Mouse (Mus musculus): ENCODE measurements around the gene Pom121.

Pom121 gene

GRCm38 (mm10) chr5:135394004-135394823 is at the start of gene Pom121:
Pom121 (minus strand) TSS chr5:135394546.
- in situ Hi-C loops (cut with MboI; ENCODE audit: low pct_unique_long_range_greater_than_20kb in 1 of 2, low sequenced_read_pairs in 2 of 2, unreplicated experiment in 1 of 2): no loop called here

DNA sequence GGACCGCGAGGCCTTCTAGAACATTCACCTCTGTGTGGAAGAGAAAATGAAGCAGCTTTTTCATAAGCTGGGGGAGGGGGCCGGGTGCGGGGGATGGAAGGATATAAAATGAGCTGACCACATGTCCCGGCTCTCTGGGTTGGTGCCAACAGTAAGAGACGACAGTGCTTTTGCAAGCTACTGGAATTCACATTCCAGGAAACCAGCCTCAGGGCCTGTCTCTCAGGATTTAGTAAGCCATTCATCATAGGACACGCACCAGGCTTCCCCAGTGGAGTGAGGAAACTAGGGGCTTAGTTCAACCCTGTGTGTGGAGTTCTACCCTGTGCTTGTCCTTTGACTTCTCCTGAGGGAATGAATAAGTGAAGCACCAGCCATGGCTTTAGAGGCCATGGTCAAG is 48.1 kb upstream of the Pom121 start:
- in situ Hi-C loops (cut with MboI; ENCODE audit: low pct_unique_long_range_greater_than_20kb in 1 of 2, low sequenced_read_pairs in 2 of 2, unreplicated experiment in 1 of 2): no loop called here

DNA sequence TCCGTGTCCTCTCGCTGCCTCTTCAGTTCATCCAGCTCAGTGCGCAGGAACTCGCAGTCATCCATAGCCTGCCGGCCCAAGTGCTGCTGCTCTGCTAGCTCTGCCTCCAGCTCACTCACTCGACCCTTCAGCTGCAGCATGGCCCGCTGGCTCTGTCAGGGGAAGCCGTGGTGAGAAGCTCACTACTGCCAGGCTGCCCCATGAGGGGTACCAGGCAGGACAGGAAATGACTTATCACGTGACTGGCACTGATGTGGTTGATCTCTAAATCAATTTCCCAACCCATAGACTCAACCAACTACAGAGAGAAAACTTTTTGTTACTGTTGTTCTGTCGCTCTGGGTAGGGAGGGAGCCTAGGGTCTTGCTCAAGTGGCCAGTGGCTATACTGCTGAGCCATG is 40.7 kb upstream of the Pom121 start:
- in situ Hi-C loops (cut with MboI; ENCODE audit: low pct_unique_long_range_greater_than_20kb in 1 of 2, low sequenced_read_pairs in 2 of 2, unreplicated experiment in 1 of 2): no loop called here

- in situ Hi-C loops (cut with MboI; ENCODE audit: low pct_unique_long_range_greater_than_20kb in 1 of 2, low sequenced_read_pairs in 2 of 2, unreplicated experiment in 1 of 2): no loop called here
Measured at GRCm38 (mm10) chr5:135433861-135434260, 39.5 kb upstream of the Pom121 start.

DNA sequence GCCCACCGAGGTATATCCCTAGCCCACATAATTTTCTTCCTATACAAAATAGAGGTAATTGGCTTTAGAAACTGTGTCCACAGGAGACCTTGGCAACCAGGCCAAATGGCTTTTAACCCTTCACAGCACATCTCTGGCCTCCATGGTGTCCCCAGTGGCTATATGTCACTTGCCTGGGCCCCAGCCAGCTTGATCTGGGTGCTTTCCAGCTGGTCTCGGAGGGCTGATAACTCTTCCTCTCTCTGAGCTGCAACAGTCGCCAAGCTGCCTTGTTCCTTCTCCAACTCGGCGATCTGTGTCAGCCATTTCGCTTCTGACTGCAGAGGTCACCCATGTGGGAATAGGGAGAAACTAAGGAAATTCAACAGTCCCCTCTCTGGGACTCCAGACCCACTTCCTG is 36.8 kb upstream of the Pom121 start:
- in situ Hi-C loops (cut with MboI; ENCODE audit: low pct_unique_long_range_greater_than_20kb in 1 of 2, low sequenced_read_pairs in 2 of 2, unreplicated experiment in 1 of 2): no loop called here

DNA sequence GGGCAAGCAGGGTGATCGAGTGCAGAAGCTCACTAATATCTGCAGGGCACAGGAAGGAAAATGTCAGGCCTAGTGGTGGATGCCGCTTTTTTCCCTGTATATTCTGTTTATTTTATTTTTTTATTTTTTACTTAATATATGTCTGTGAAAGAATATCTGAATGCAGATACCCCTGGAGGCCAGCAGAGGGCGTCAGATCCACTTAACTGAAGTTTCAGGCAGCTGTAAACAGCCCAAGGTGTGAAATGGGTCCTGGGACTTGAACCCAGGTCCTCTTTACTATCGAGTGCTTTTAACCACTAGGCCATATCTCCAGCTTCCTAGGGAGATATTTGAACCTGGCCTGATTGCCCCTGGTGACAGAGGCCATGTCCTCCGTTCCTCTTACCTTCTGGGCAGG is 34.4 kb upstream of the Pom121 start:
- in situ Hi-C loops (cut with MboI; ENCODE audit: low pct_unique_long_range_greater_than_20kb in 1 of 2, low sequenced_read_pairs in 2 of 2, unreplicated experiment in 1 of 2): no loop called here

- in situ Hi-C loops (cut with MboI; ENCODE audit: low pct_unique_long_range_greater_than_20kb in 1 of 2, low sequenced_read_pairs in 2 of 2, unreplicated experiment in 1 of 2): loop anchor here in 1 of 2 experiments (25.0 kb wide), 1 partner anchor 352 kb away; no protein-coding TSS in a partner anchor
Measured at GRCm38 (mm10) chr5:135410266-135410665, 15.9 kb upstream of the Pom121 start.

DNA sequence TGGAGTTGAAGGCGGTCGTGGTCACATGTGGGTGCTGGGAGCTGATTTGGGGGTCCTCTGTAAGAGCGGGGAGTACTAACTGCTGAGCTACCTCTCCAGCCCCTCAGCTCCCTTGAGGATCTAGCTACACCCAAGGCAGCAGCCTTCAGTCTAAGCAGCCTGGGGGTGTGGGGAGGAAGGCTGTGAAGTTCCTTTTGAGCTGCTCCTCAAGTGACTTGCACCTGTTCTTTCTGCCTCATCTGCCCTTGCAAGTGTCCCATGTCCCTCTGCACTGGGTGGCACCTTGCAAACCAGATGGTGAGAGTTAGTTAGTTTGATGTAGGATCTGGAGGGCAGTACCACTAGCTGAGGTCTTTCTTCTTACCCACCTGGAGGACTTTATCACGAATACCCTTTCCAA is 13.8 kb upstream of the Pom121 start:
- in situ Hi-C loops (cut with MboI; ENCODE audit: low pct_unique_long_range_greater_than_20kb in 1 of 2, low sequenced_read_pairs in 2 of 2, unreplicated experiment in 1 of 2): loop anchor here (10.0 to 25.0 kb wide), 2 partner anchors 207 to 354 kb away; no protein-coding TSS in a partner anchor

- in situ Hi-C loops (cut with MboI; ENCODE audit: low pct_unique_long_range_greater_than_20kb in 1 of 2, low sequenced_read_pairs in 2 of 2, unreplicated experiment in 1 of 2): loop anchor here (10.0 to 25.0 kb wide), 2 partner anchors 209 to 357 kb away; no protein-coding TSS in a partner anchor
Measured at GRCm38 (mm10) chr5:135405437-135405836, 11.1 kb upstream of the Pom121 start.

GRCm38 (mm10) chr5:135404623-135405022 is 10.3 kb upstream of the Pom121 start:
- in situ Hi-C loops (cut with MboI; ENCODE audit: low pct_unique_long_range_greater_than_20kb in 1 of 2, low sequenced_read_pairs in 2 of 2, unreplicated experiment in 1 of 2): loop anchor here (5.0 to 25.0 kb wide), 3 partner anchors 88 to 358 kb away; no protein-coding TSS in a partner anchor

DNA sequence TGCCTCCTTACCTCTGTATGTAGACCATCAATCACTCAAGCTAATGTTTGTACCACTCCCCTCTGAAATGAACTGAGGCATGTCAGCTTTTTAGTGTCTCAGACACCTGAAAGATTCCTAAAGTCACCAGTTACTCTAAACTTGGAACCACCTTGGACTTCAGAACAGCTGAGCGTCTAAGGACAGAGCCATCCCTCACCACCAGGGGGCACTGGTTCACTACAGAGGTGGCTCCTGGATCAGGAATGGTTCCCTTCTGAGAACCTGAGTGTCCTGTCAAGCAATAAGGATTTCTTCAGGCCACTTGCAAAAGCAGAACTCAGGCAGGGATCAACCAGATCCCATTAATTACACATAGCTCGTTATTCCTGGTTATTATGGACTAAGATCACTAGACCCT is 5.9 kb upstream of the Pom121 start:
- in situ Hi-C loops (cut with MboI; ENCODE audit: low pct_unique_long_range_greater_than_20kb in 1 of 2, low sequenced_read_pairs in 2 of 2, unreplicated experiment in 1 of 2): loop anchor here (5.0 to 25.0 kb wide), 3 partner anchors 92 to 362 kb away; no protein-coding TSS in a partner anchor

- in situ Hi-C loops (cut with MboI; ENCODE audit: low pct_unique_long_range_greater_than_20kb in 1 of 2, low sequenced_read_pairs in 2 of 2, unreplicated experiment in 1 of 2): no loop called here
Measured at GRCm38 (mm10) chr5:135399382-135399781, 5.0 kb upstream of the Pom121 start.

- in situ Hi-C loops (cut with MboI; ENCODE audit: low pct_unique_long_range_greater_than_20kb in 1 of 2, low sequenced_read_pairs in 2 of 2, unreplicated experiment in 1 of 2): no loop called here
Measured at GRCm38 (mm10) chr5:135395826-135396225, 1.5 kb upstream of the Pom121 start.

DNA sequence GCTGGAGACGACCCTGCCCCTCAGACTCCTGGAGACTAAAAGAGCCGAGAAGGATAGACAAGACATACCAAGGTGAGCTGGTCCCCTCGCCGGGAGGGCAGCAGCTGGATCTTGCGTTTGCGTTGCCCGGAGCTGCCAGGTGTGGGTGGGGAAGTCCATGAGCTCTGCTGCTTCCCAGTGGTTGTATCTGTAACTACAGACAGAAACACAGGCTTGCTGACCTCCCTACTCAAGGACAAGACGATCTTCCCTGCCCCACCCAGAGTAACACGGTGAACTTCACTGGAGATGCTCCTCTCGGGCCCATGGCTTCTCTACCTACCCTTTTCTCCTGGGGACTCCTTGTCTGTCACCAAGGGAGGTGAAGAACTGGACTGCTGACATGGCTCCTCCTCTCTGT is 10.6 kb downstream of the Pom121 start:
- in situ Hi-C loops (cut with MboI; ENCODE audit: low pct_unique_long_range_greater_than_20kb in 1 of 2, low sequenced_read_pairs in 2 of 2, unreplicated experiment in 1 of 2): no loop called here

- in situ Hi-C loops (cut with MboI; ENCODE audit: low pct_unique_long_range_greater_than_20kb in 1 of 2, low sequenced_read_pairs in 2 of 2, unreplicated experiment in 1 of 2): no loop called here
Measured at GRCm38 (mm10) chr5:135382746-135383145, 11.6 kb downstream of the Pom121 start.

GRCm38 (mm10) chr5:135381356-135381925 is 12.9 kb downstream of the Pom121 start:
- in situ Hi-C loops (cut with MboI; ENCODE audit: low pct_unique_long_range_greater_than_20kb in 1 of 2, low sequenced_read_pairs in 2 of 2, unreplicated experiment in 1 of 2): no loop called here

GRCm38 (mm10) chr5:135380681-135381080 is 13.7 kb downstream of the Pom121 start:
- in situ Hi-C loops (cut with MboI; ENCODE audit: low pct_unique_long_range_greater_than_20kb in 1 of 2, low sequenced_read_pairs in 2 of 2, unreplicated experiment in 1 of 2): no loop called here

GRCm38 (mm10) chr5:135376341-135376740 is 18.0 kb downstream of the Pom121 start:
- in situ Hi-C loops (cut with MboI; ENCODE audit: low pct_unique_long_range_greater_than_20kb in 1 of 2, low sequenced_read_pairs in 2 of 2, unreplicated experiment in 1 of 2): no loop called here

DNA sequence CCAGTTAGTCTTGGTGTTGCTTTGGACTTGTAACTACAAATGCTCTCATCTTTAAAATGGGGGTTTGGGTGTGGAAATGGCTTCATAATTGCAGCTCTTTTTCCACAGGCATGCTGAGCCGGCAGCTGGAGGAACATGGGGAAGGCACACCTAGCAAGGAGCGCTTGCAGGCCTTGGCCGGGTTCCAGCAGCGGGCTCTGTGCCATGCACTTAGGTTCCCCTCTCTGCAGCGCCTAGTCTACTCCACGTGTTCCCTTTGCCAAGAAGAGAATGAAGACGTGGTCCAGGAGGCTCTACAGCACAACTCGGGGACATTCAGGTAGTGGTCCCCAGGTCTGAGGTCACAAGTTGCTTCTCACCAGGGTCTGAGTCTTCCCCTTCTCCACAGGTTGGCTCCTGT is 19.2 kb downstream of the Pom121 start:
- in situ Hi-C loops (cut with MboI; ENCODE audit: low pct_unique_long_range_greater_than_20kb in 1 of 2, low sequenced_read_pairs in 2 of 2, unreplicated experiment in 1 of 2): no loop called here

DNA sequence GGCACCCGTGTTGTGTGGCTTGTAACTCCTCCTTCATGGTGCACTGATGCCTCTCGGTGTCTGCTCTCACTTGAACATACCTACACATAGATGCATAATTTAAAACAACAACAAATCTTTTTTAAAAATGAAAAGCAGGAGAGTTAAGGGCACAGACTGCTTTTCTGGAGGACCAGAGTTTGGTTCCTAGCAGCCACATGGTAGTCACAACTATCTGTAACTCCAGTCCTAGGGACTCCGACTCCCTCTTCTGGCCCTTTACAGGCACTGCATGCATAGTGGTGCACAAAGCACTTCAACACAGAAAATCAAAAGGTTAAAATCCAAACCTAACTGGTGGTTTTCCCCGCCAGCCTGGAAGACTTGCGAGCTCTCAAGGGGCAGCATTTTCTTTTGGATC is 20.7 kb downstream of the Pom121 start:
- in situ Hi-C loops (cut with MboI; ENCODE audit: low pct_unique_long_range_greater_than_20kb in 1 of 2, low sequenced_read_pairs in 2 of 2, unreplicated experiment in 1 of 2): no loop called here

Data from mouse embryonic stem cell (cell line).